Mouse (Mus musculus) cerebellum, adult 8-10 months (tissue): ENCODE measurements around the gene Foxq1.

Experiments
- DNase-seq: peaks from one replicate; pipeline ENCODE4 v3.0.0; 2022

The Foxq1 gene

GRCm38 (mm10) chr13:31555834-31556233 is at the start of gene Foxq1:
Foxq1 (plus strand) TSS chr13:31556134.
- no peak for DNase-seq

- no peak for DNase-seq
Measured at GRCm38 (mm10) chr13:31506494-31507167, 49.3 kb upstream of the Foxq1 start.

DNA sequence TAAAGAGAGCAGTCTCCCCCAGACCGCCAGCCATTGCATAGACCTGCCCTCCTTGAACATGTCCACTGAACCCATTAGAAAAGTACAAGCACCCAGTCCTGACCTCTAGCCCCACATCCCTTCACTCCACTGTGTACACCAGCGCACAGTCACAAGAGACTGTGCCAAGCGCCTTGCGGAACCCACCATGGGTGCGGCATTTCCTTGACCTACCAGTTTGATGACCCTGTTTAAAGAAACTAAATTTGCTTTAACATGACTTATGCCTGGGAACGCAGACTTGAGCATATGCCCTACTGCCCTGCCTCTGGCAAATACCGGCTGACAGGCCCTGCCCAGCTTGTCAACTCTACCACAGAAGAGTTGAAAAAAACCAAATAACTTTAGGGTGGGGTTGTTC is 40.7 kb upstream of the Foxq1 start:
- DNase-seq, result no peak

DNA sequence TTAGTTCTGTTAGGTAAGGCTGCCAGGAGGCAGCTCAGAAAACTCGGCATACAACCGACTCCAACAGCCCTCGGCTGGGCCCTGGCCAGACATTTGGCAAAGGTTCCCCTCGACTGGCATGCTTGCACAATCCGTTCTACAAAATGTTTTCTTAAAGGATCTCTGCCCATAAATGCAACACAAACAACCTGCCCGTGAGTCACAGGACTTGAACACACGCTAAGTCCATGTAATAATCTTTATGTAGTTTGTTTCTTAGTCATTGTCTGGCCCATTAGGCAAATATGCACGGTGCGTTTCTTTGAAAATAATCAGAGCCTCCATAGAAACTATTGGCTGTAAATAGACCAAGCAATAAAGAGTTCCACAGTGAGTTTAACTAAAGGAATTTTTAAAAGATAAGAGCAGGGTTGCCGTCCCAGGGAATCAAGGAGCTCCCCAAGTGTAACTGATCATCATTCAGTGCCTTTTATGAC is 37.5 kb upstream of the Foxq1 start:
- DNase-seq, result peak; percentile 1

DNA sequence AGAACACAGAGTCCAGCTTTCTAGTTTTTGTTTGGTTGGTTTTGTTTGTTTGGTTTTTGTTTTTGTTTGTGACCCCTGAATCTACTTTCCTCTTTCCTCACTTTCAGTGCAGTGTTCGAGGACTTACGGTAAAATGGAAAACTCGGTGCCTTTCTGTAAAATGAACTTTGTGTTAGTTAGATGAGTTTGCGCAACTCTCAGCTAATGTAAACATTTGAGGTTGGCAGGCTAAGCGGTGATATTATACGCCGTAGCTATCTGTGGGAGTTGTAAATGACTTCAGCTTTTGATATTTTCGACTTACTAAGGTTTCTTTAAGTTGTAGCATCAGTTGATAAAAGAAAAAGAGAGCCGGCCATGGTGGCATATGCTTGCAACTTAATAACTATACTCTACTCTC is 37.0 kb upstream of the Foxq1 start:
- no peak for DNase-seq

- DNase-seq, result no peak
Measured at GRCm38 (mm10) chr13:31524976-31525375, 31.0 kb upstream of the Foxq1 start.

- no peak for DNase-seq
Measured at GRCm38 (mm10) chr13:31531186-31531585, 24.7 kb upstream of the Foxq1 start.

DNA sequence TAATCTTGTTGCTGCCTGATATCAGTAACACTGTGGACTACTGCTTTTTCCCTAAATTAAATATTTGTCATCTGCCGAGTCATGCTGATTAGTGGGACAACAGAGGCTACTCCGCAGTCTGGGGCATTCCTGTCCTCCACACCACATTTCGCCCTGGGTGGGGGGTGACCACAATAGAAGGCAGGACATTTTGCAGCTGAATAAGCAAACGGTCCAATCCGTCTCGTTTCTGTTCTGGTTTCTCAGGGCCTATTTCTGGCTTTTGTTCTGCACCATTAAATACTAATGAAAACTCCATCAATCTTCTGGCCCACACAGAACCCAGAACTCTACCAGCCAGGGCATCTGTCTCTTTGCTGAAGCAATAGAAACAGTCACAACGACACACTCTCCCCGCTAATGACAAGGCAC is 24.3 kb upstream of the Foxq1 start:
- DNase-seq, result no peak

GRCm38 (mm10) chr13:31534726-31535125 is 21.2 kb upstream of the Foxq1 start:
- DNase-seq, result no peak

- DNase-seq, result no peak
Measured at GRCm38 (mm10) chr13:31543021-31543420, 12.9 kb upstream of the Foxq1 start.

DNA sequence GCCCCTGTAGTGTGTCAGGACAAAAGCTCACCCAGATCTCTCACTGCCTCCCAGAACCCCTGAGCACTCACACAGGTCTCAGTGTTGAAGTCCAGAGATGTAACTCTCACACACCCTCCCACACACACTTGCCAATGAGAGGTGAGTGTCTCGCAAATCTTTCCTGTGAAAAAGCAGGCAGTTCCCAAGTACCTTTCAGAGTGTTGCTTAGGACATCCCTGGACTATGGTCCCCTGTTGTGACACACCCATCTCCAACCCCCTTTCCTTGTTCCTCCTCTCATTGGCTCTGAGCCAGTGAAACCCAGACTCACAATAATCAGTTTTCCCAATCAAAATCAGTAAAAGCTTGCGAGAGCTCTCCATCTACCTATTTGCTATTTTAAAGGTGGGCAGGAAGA is 9.2 kb upstream of the Foxq1 start:
- DNase-seq, result no peak

GRCm38 (mm10) chr13:31547204-31547603 is 8.7 kb upstream of the Foxq1 start:
- DNase-seq, result no peak

DNA sequence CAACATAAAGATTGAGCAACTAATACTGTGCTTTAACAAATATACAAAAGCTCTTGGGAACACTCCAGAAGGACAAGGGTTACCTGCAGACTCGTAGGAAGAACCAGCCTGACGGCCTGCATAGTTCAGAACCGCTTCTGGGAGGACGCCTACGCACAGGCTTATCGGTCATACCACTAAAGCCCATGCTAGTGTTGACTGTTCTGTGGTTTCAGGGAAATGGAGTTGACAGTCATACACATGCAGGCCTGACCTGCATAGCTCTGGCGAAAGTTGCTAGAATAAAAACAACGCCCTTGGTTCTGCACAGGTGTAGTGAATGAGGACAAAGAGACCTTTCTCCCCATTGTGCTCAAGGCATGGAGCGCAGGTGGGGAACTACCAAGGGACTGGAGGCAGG is 8.3 kb upstream of the Foxq1 start:
- DNase-seq, result no peak

DNA sequence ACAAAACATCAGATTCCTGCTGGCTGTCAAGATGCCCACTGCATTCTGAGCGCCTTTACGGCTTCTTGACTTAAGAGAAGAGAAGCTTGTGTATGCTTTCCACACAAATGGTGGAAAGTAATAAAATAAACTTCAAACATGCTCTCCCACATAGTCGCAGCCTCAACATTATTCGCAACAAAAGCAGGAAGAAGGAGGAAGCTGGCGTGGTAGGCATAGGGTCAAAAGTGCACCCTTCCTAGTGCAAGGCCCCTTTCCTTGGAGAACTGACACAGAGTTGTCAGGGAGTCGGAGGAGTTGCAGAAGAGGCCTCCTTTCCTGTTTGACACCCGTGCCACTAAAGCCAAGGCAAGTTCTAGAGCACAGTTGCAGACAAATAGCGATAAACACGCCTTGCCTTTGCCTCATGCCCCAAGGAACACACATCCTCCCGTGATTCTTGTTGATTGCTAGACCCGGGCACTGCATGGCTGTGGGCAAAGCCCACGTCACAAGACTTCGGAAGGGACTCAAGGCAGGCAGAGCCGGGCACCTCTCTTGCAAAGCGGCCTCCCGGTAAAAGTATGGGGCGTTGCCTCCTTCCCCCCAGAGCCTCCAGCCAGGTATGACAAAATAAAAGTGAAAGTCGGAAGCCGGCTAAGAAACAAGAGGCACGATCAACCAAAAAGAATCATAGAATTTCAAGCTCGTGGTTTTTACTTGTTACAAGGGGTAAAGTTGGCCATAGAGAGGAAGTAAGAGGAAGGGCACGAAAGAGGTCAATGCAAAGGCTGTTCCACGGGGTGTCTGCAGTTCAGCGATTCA is 1.2 kb downstream of the Foxq1 start:
- no peak for DNase-seq

DNA sequence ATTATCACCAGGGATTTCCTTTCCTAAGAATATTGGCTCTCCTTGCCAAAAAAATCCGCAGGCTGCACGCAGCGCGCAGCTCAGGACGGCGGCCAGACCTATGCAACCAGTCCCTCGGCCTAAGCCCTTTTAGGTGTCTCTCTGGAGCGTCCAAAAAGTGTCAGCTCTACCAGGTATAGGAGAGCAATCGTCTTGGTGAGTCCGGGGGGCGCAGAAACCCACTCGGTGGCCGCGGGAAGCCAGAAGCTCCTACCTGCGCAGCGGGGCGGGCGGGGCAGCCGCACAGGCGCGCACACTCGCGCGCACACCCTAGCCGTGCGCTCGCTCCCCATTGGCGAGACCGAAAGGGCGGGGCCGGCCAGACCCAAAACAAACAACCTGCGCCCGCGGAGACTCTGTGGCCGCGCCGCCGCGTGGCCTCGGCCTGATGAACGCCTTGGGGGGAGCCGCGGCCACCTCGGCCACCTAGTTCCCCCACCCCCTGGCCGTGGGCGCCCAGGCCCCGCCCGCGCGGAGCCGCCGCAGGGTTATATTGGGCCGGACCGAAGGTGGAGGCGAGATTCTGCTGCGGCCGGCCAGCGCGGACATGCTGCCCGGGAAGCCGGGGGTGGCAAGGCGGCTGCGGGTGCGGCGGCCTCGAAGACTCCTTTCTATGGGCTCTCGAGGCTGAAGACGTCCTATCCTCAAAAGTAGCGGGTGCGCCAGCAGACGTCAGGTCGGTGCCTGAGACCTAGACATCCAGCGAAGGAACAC is 2.0 kb downstream of the Foxq1 start:
- DNase-seq, result peak; percentile 9

GRCm38 (mm10) chr13:31558521-31559418 is 2.8 kb downstream of the Foxq1 start, which contains the start of gene A530084C06Rik:
A530084C06Rik (minus strand) TSS chr13:31559333.
- DNase-seq, result no peak

- DNase-seq, result peak; percentile 14
Measured at GRCm38 (mm10) chr13:31559419-31560144, 3.6 kb downstream of the Foxq1 start.

GRCm38 (mm10) chr13:31564394-31564793 is 8.5 kb downstream of the Foxq1 start:
- no peak for DNase-seq

DNA sequence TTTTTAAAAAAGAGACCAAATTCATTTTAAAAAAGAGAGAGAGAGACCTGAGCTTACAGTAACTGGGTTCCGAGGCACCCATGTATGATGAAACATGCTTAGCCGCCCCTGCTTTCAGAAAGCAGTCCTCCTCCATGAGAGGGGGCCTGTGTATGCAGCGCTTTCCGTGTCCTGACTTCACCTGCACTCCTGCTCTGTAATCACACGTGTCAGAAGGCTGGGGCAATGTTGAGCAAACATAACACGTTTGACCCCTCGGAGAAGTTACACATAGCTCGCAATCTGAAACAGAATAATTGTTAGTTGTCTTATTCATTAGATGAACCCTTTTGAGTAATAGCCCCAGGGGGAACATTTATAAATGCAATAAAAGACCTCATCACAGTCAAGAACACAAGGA is 11.2 kb downstream of the Foxq1 start:
- DNase-seq, result no peak

GRCm38 (mm10) chr13:31567617-31568294 is 11.8 kb downstream of the Foxq1 start:
- no peak for DNase-seq
